Mouse (Mus musculus): ENCODE data around the gene Six5.

- no peak for TF ChIP-seq CTCF (conservative IDR thresholded peaks at IDR 0.05; ENCODE audit: low read length)
- no peak for TF ChIP-seq POU5F1 (IDR thresholded peaks at IDR 0.05; ENCODE audit: borderline replicate concordance, low read length)
Measured at GRCm38 (mm10) chr7:19119631-19120429, 25.4 kb downstream of the Six5 start, which contains the start of gene Fbxo46.

Measured in E14TG2a.4 (cell line).